ENCODE assay signal across 11 mouse cellular contexts in the genomic region with DNA sequence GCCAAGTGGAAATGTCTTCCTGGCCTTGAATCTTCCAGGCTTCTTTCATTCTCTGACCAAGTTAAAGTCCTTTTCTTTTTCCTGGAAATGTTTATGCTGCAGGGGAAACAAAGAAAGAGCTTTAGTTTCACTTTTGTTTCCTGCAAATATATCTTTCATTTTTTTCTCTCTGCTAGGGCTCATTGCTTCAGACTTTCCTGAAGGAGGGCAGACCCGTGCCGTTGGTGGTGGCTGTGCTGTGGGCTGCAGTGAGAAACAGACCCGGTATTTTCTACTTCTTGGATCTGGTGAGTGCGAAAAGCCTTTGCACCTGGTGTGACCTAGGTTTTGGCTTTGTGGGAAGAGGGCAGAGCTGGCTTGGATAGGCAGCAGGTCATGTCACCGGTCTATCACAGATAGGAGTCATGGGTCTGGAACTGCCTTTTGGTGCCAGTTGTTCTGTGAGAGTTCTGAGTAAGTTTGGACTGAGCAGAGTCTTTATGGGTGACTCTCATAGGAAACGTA. TPM values are rescaled to one million over a fixed set of nuclear protein-coding genes. Genes with fewer than 3 reads are reported as not detected.
DNase-seq lines count a peak whose midpoint lies in the region; ATAC-seq lines count a peak whose summit lies in the region.
"Had no signal": no experiment of that assay in that cellular context is flagged by ENCODE, and none has a peak within 500 bp of the region (broad histone marks: within the 10 kb centered on the region; RNA-seq: fewer than 3 reads in every experiment).

No protein-coding gene starts in this region.

- 74% methylated on average over 6 of the region's 6 CpGs for WGBS in kidney, embryonic 15.5 days

- H3K4me2 ChIP-seq in kidney, embryonic 15.5 days: no peak overlapping the region
- H3K4me2 ChIP-seq: embryonic facial prominence, embryonic 15.5 days had no signal

- DNase-seq in kidney, adult 18-20 months: peak; percentile 14
- DNase-seq in right cerebral cortex, postnatal 14 days: no peak
- no peak for DNase-seq in cerebellum, adult 18-20 months

- ATAC-seq in kidney, embryonic 15.5 days (replicated peaks; ENCODE audit: low FRiP score): no peak
- peak; percentile 18 for ATAC-seq in CD4-positive, CD25-positive, alpha-beta regulatory T cell, adult 4 months
- ATAC-seq in granulocyte monocyte progenitor cell, adult 5-6 weeks (replicated peaks; ENCODE audit: poor library complexity, severe bottlenecking): peak; percentile 31
- ATAC-seq in megakaryocyte-erythroid progenitor cell, adult 5-6 weeks (replicated peaks; ENCODE audit: low FRiP score, low TSS enrichment, poor library complexity, severe bottlenecking): peak; percentile 16; the same call in 1 of the 2 replicates
- ATAC-seq in monocyte, adult 5-6 weeks (replicated peaks; ENCODE audit: insufficient number of reproducible peaks, low FRiP score, low TSS enrichment, poor library complexity, severe bottlenecking): no peak

- H3K9me3 ChIP-seq in kidney, embryonic 15.5 days (replicated peaks): no peaks in the 10 kb centered on the region
- H3K9me3 ChIP-seq: embryonic facial prominence, embryonic 15.5 days had no signal

- H3K27ac ChIP-seq in kidney, embryonic 15.5 days: no peak overlapping the region
- H3K27ac ChIP-seq: embryonic facial prominence, embryonic 15.5 days had no signal

- no peak overlapping the region for H3K4me3 ChIP-seq in kidney, embryonic 15.5 days (replicated peaks)
- H3K4me3 ChIP-seq: embryonic facial prominence, embryonic 15.5 days had no signal

- no peaks in the 10 kb centered on the region for H3K27me3 ChIP-seq in kidney, embryonic 15.5 days
- H3K27me3 ChIP-seq: embryonic facial prominence, embryonic 15.5 days had no signal

- peaks cover 12% of the 10 kb centered on the region for H3K4me1 ChIP-seq in kidney, embryonic 15.5 days

- H3K36me3 ChIP-seq in kidney, embryonic 15.5 days: no peaks in the 10 kb centered on the region
- H3K36me3 ChIP-seq: embryonic facial prominence, embryonic 15.5 days had no signal

- H3K9ac ChIP-seq in kidney, embryonic 15.5 days: no peak overlapping the region
- H3K9ac ChIP-seq: embryonic facial prominence, embryonic 15.5 days had no signal

RNA-seq across cellular contexts. Expression of gene Ifi47, which starts 10.5 kb away (rescaled TPM):
- 1.7 and 2.1 TPM in 2 replicates for polyA plus RNA-seq in kidney, embryonic 15.5 days (2015; fragmentation: Nextera tagmentation; extraction: Ambion mirVana)
- polyA plus RNA-seq in CD4-positive, CD25-positive, alpha-beta regulatory T cell, adult 4 months (2017; shearing (Covaris generic)): 100 to 1,000 TPM; 473 to 495 TPM
- total RNA-seq in granulocyte monocyte progenitor cell, adult 5-6 weeks (2014; fragmentation: Nextera tagmentation): 84.9 and 101 TPM in 2 replicates
- total RNA-seq in granulocyte monocyte progenitor cell, adult 5-6 weeks (2017): 45.8 and 73.5 TPM in 2 replicates
- 28.1 and 33.1 TPM in 2 replicates for total RNA-seq in megakaryocyte-erythroid progenitor cell, adult 5-6 weeks (2014; fragmentation: Nextera tagmentation)
- total RNA-seq in megakaryocyte-erythroid progenitor cell, adult 5-6 weeks (2017): 31.3 and 32.6 TPM in 2 replicates
- total RNA-seq in monocyte, adult 5-6 weeks (2017): 23.6 to 98.9 TPM (median 35.3 TPM) in 3 replicates

RNA-seq across cellular contexts. Expression of gene Tgtp2, which starts 22.9 kb away (rescaled TPM):
- 0.32 TPM in 1 of 2 replicates, not detected in the other for polyA plus RNA-seq in kidney, embryonic 15.5 days (2015; fragmentation: Nextera tagmentation; extraction: Ambion mirVana)
- polyA plus RNA-seq in CD4-positive, CD25-positive, alpha-beta regulatory T cell, adult 4 months (2017; shearing (Covaris generic)): 100 to 1,000 TPM; 424 to 495 TPM
- 6.8 and 8.9 TPM in 2 replicates for total RNA-seq in granulocyte monocyte progenitor cell, adult 5-6 weeks (2014; fragmentation: Nextera tagmentation)
- 27.9 and 40.5 TPM in 2 replicates for total RNA-seq in granulocyte monocyte progenitor cell, adult 5-6 weeks (2017)
- 29.8 and 46.3 TPM in 2 replicates for total RNA-seq in megakaryocyte-erythroid progenitor cell, adult 5-6 weeks (2014; fragmentation: Nextera tagmentation)
- total RNA-seq in megakaryocyte-erythroid progenitor cell, adult 5-6 weeks (2017): 234 and 352 TPM in 2 replicates
- total RNA-seq in monocyte, adult 5-6 weeks (2017): 15.9 to 85.7 TPM (median 25.2 TPM) in 3 replicates
- polyA plus RNA-seq: heart, embryonic 14.5 days had no signal

RNA-seq across cellular contexts. Expression of gene Olfr1396, which starts 27.8 kb away (rescaled TPM):
- not detected in 2 replicates for polyA plus RNA-seq in kidney, embryonic 15.5 days (2015; fragmentation: Nextera tagmentation; extraction: Ambion mirVana)
- polyA plus RNA-seq in CD4-positive, CD25-positive, alpha-beta regulatory T cell, adult 4 months (2017; shearing (Covaris generic)): under 1 TPM; 0.35 to 0.47 TPM
- not detected in 2 replicates for total RNA-seq in granulocyte monocyte progenitor cell, adult 5-6 weeks (2014; fragmentation: Nextera tagmentation)
- not detected in 2 replicates for total RNA-seq in granulocyte monocyte progenitor cell, adult 5-6 weeks (2017)
- not detected in 2 replicates for total RNA-seq in megakaryocyte-erythroid progenitor cell, adult 5-6 weeks (2014; fragmentation: Nextera tagmentation)
- total RNA-seq in megakaryocyte-erythroid progenitor cell, adult 5-6 weeks (2017): not detected in 2 replicates
- not detected in 3 replicates for total RNA-seq in monocyte, adult 5-6 weeks (2017)
- total RNA-seq: layer of hippocampus, adult 8-10 months had no signal
- polyA plus RNA-seq: heart, embryonic 14.5 days had no signal

RNA-seq across cellular contexts. Expression of gene 9930111J21Rik2, which starts 35.9 kb away (rescaled TPM):
- polyA plus RNA-seq in kidney, embryonic 15.5 days (2015; fragmentation: Nextera tagmentation; extraction: Ambion mirVana): 0.93 and 1.0 TPM in 2 replicates
- polyA plus RNA-seq in CD4-positive, CD25-positive, alpha-beta regulatory T cell, adult 4 months (2017; shearing (Covaris generic)): 100 to 1,000 TPM; 148 to 213 TPM
- 40.1 and 45.9 TPM in 2 replicates for total RNA-seq in granulocyte monocyte progenitor cell, adult 5-6 weeks (2014; fragmentation: Nextera tagmentation)
- total RNA-seq in granulocyte monocyte progenitor cell, adult 5-6 weeks (2017): 29.3 and 35.2 TPM in 2 replicates
- 1.5 and 3.2 TPM in 2 replicates for total RNA-seq in megakaryocyte-erythroid progenitor cell, adult 5-6 weeks (2014; fragmentation: Nextera tagmentation)
- total RNA-seq in megakaryocyte-erythroid progenitor cell, adult 5-6 weeks (2017): 3.8 and 4.5 TPM in 2 replicates
- 84.2 to 227 TPM (median 114 TPM) in 3 replicates for total RNA-seq in monocyte, adult 5-6 weeks (2017)

RNA-seq across cellular contexts. Expression of gene Olfr1395, which starts 55.2 kb away (rescaled TPM):
- polyA plus RNA-seq in kidney, embryonic 15.5 days (2015; fragmentation: Nextera tagmentation; extraction: Ambion mirVana): not detected in 2 replicates
- not detected for polyA plus RNA-seq in CD4-positive, CD25-positive, alpha-beta regulatory T cell, adult 4 months (2017; shearing (Covaris generic))
- total RNA-seq in granulocyte monocyte progenitor cell, adult 5-6 weeks (2014; fragmentation: Nextera tagmentation): not detected in 2 replicates
- total RNA-seq in granulocyte monocyte progenitor cell, adult 5-6 weeks (2017): not detected in 2 replicates
- total RNA-seq in megakaryocyte-erythroid progenitor cell, adult 5-6 weeks (2014; fragmentation: Nextera tagmentation): not detected in 2 replicates
- total RNA-seq in megakaryocyte-erythroid progenitor cell, adult 5-6 weeks (2017): not detected in 2 replicates
- not detected in 3 replicates for total RNA-seq in monocyte, adult 5-6 weeks (2017)
- total RNA-seq: layer of hippocampus, adult 8-10 months had no signal
- polyA plus RNA-seq: heart, embryonic 14.5 days had no signal

Comparison
In these comparisons a context has a peak if more than half of its experiments do, and no peak if none do; other contexts are left out.
1. ATAC-seq: peak in CD4-positive, CD25-positive, alpha-beta regulatory T cell, adult 4 months (single experiment), granulocyte monocyte progenitor cell, adult 5-6 weeks (single experiment) and megakaryocyte-erythroid progenitor cell, adult 5-6 weeks (single experiment); none in kidney, embryonic 15.5 days (single experiment) and monocyte, adult 5-6 weeks (single experiment).